Mouse (Mus musculus): ENCODE results near the gene Cyp2c70.
A peak's percentile ranks its signal among the peaks of the same experiment; 100 is the strongest.
"Not testable (repeated sequence)": the region's sequence is repeated elsewhere in the genome, so short reads cannot be mapped to it uniquely, and the experiment has no call there.

Cyp2c70 gene

GRCm38 (mm10) chr19:40187160-40187559 is at the start of gene Cyp2c70:
Cyp2c70 (minus strand) TSS chr19:40187333.
- DNase-seq (ENCODE audit: low read depth, low spot score), result peak; percentile 3

DNA sequence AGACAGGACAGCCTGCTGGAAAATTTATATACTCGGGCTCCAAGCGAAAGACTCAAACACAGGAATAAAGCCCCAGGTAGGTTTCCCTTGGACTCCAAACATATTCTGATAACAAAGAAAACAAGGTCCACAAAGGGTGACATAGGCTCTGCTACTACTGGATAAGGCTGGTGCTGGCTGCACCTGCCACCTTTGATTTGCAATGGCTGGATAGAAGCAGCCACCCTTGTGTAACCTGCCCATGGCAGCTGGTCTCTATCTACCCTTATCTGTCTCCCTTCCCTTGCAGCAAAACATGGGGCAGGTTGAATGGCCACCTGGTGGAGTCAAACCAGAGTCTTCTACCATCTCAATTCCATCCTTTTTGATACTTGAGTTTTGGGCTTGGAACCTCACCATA is 45.4 kb upstream of the Cyp2c70 start:
- no peak for DNase-seq (ENCODE audit: low read depth, low spot score)

GRCm38 (mm10) chr19:40231825-40232541 is 44.9 kb upstream of the Cyp2c70 start:
- no peak for DNase-seq (ENCODE audit: low read depth, low spot score)

- DNase-seq (ENCODE audit: low read depth, low spot score), result no peak
Observed at GRCm38 (mm10) chr19:40231074-40231738, 44.1 kb upstream of the Cyp2c70 start.

GRCm38 (mm10) chr19:40226516-40227151 is 39.5 kb upstream of the Cyp2c70 start:
- no peak for DNase-seq (ENCODE audit: low read depth, low spot score)

DNA sequence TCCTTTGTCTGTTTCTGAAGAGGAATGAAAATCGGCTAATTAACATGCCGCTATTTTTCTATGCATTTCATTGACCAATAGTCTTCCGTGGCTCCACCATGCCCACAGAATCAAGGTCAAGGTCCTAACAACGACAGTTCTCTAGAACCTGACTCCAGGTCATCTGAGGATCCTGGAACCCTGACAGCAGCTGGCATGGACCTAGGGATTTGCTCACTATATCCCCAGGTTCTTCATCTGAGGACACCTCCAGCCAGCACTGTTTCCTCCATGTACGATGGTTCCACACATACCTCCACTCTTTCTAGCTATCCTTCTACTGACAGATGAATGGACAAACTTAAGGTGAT is 38.6 kb upstream of the Cyp2c70 start:
- DNase-seq (ENCODE audit: low read depth, low spot score), result no peak

DNA sequence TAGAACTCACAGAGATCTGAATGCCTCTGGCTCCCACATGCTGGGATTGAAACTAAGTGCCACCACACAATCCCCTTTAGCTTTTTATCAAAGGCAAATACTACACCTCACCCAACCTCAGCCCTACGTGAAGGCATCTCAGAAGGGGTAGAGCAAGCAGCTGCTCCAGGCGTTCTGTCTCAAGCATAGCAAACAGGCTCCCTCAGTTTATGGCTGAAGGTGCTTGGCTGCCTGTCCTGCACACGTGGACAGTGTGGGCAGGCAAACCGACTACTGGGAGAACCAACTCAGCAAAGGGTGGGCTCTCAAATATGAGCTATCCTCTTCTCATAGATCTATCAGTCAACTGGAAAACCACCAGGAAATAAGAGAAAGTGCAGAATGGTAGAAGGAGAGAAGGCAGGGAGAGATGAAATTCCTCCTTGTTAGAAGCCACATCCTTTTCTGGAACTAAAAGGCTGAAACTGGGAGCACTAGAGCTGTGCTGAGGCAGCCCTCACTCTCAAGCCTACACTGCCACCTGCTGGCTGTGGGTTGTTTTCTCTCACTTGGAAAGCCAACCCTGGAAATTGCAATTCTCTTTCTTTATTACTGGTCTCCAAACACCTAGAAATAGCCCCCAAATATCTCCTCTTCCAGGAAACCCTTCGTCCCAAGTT is 38.1 kb upstream of the Cyp2c70 start:
- peak; percentile 81 for DNase-seq (ENCODE audit: low read depth, low spot score)

DNA sequence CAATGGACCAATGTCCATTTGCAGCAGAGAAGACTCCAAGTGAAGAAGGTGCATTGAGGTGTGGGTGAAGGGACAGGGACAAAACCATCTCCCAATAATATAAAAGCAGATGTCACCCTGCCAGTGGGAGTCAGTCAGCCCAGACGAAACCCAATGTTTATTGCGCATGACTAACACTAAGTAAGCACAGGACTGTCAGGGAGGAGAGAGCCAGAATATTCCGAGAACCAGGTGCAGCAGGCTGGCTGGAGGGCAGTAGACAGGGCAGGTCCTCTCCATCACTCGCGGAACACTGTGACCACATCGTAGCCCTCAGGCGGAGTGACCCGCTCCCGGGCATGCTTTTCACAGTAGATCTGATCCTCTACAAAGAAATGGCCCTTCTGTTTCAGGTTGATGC is 35.2 kb upstream of the Cyp2c70 start:
- not testable (repeated sequence) for DNase-seq (ENCODE audit: low read depth, low spot score)

- DNase-seq (ENCODE audit: low read depth, low spot score), result no peak
Observed at GRCm38 (mm10) chr19:40220878-40221277, 33.7 kb upstream of the Cyp2c70 start.

DNA sequence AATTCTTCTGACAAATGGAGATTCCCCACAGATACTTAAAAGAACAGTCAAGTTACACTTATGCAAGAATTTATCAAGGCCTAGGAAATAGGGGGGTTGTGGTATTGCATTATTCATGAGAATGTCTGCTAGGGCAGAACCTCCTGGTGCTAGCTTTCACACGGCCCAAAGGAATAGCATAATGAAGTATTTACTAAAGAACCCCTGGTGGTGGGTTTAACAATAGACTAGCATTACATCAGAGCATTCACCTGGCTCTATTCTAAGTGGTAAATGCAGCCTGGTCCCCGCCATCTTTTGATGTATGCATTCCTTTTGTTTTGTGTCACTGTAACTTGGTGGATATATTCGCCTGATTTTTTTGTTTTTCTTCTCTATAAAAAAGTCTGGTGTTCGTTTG is 15.8 kb upstream of the Cyp2c70 start:
- not testable (repeated sequence) for DNase-seq (ENCODE audit: low read depth, low spot score)

- peak; percentile 38 for DNase-seq (ENCODE audit: low read depth, low spot score)
Observed at GRCm38 (mm10) chr19:40190596-40190995, 3.5 kb upstream of the Cyp2c70 start.

- peak; percentile 21 for DNase-seq (ENCODE audit: low read depth, low spot score)
Observed at GRCm38 (mm10) chr19:40183600-40183999, 3.5 kb downstream of the Cyp2c70 start.

DNA sequence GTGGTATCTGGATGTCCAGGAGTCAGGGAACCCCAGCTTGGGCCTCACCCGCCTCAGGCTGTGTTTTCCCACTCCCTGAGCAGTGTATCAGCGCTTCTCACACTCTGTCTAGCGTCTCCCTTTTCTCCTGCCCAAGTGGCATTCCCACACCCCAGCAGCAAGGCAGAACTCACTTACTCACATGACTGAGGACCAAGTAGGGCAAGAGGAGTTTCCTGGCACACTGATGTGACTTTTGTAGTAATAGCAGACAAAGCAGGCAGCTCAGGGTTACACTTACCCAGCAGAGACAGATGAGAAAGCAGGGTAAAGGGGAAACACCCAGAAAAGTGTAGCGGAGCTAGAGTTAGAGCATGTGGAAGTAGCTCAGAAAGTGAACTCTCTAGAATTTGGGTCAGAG is 8.8 kb downstream of the Cyp2c70 start:
- DNase-seq (ENCODE audit: low read depth, low spot score), result no peak

DNA sequence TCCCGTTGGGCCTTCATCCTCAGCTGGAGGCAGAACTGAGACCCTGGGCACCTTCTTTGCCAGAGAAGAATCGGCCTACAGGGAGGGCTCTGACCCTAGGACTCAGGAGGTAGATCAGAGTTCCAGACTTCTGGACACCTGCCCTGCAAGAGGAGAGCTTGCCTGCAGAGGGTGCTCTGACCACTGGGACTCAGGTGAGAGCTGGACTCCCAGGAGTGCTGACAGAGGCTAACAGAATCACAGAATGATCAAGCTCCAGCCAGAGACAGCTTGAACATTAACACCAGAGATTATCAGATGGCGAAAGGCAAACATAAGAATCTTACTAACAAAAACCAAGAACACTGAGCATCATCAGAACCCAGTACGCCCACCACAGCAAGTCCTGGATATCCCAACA is 18.7 kb downstream of the Cyp2c70 start:
- not testable (repeated sequence) for DNase-seq (ENCODE audit: low read depth, low spot score)

DNA sequence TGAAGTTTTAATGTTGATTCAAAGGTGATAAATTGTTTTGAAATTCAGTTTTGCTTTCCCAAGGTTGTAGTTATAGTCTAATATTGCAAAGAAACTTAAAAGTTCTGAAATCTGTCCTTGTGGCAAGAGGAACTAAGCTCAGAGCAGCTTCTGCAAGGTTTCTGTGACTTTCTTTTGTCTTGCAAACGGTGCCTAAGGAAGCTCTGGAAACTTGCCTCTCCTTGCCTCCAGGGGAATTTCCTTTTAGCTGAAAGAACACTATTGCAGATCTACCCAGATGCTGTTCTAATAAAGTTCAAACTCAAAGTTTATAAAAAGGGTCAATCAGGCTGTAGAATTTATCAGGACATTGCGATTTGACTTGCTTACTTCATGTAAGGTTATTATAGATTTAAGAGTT is 60.1 kb downstream of the Cyp2c70 start:
- not testable (repeated sequence) for DNase-seq (ENCODE audit: low read depth, low spot score)

- not testable (repeated sequence) for DNase-seq (ENCODE audit: low read depth, low spot score)
Observed at GRCm38 (mm10) chr19:40125165-40125564, 62.0 kb downstream of the Cyp2c70 start.

DNA sequence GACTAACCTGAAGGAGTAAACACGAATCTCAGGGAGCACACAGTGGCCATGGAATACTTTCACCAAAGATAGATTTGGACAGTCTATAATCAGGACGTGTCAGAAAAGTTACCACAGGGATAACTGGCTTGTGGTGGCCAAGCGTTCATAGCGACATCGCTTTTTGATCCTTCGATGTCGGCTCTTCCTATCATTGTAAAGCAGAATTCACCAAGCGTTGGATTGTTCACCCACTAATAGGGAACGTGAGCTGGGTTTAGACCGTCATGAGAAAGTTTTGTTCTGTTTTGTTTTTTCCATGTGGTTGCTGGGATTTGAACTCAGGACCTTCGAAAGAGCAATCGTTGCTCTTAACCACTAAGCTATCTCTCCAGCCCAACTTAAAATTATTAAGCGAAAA is 67.5 kb downstream of the Cyp2c70 start:
- peak; percentile 0 for DNase-seq (ENCODE audit: low read depth, low spot score)

Measured in brain, adult 2 months (tissue).